Mouse (Mus musculus) gastrocnemius, postnatal 36 days (tissue): ENCODE measurements around the gene Exosc1. TPM values are rescaled to one million over a fixed set of nuclear protein-coding genes. Genes with fewer than 3 reads are reported as not detected.
"Not testable (repeated sequence)": the region's sequence is repeated elsewhere in the genome, so short reads cannot be mapped to it uniquely, and the experiment has no call there.

Source experiments
- DNase-seq, 2 experiments: peaks; one replicate each; pipeline ENCODE4 v3.0.0; 2022
- intact Hi-C: fragments of 180-260 bp; cut with DNase I; formaldehyde crosslinking; loops from one replicate; pipeline ENCODE4 v1.15.1; 2025
- total RNA-seq, 2 experiments: library from RNA; stranded (reverse); gene quantifications; 2 replicates each; pipeline ENCODE4 v1.2.3; 2021

Gene Exosc1
- total RNA-seq, 2 experiments from 2014 or later, result 13.2 to 15.3 TPM

- intact Hi-C loops, result no loop called here
- no peak for DNase-seq
These were observed 17.9 kb downstream of the Exosc1 start for GRCm38 (mm10) chr19:41915294-41915693.

- intact Hi-C loops, DNase-seq: not testable (repeated sequence)
These were observed 18.7 kb downstream of the Exosc1 start for GRCm38 (mm10) chr19:41914592-41914882.

- intact Hi-C loops, result no loop called here
- no peak for DNase-seq
These were observed 19.2 kb downstream of the Exosc1 start for GRCm38 (mm10) chr19:41913774-41914591.

GRCm38 (mm10) chr19:41912121-41913080 is 20.8 kb downstream of the Exosc1 start:
- intact Hi-C loops, result no loop called here
- peak in 1 of 2 experiments; percentile 24 for DNase-seq

DNA sequence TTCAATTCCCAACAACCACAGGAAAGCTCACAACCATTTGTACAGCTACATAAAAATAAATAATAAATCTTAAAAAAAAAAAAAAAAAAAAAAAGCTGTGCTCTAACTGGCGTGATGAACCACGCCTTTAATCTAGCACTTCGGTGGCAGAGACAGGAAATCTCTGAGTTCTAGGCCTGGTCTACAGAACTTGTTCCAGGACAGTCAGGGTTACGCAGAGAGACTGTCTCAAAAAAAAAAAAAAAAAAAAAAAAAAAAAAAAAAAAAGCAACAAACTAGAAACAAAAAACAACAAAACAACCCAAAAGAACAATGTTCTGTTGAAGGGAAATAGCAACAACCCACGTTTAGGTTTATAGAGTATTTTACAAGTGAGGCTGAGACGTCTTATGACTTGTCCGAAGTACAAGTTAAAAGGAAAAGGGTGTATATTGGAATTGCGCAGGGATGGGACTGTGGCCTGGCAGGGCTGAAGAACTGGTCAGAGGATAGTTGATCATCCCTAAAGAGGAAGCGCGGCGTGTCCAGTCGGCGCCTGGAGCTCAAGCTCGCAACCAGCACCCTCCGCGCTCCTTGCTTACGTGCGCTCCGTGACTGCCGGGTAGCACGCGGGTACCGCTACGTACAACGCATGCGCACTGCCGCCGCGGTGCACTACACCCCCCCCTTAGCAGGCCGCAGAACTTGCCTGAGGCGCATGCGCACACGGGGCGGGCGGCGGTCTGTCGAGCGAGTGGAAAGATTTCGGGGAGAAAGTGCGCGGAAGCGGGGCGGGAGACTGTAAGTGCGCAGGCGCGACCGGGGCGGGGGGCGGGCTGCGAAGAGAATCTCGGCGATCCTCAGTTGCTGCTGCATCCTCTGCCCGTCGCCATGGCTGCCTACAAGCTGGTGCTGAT is 21.8 kb downstream of the Exosc1 start, which contains the start of gene Pgam1:
Pgam1 (plus strand) TSS at position 746 of the 896 bp plus-strand sequence.
- intact Hi-C loops, result no loop called here
- peak; percentile 91 to 96 for DNase-seq

DNA sequence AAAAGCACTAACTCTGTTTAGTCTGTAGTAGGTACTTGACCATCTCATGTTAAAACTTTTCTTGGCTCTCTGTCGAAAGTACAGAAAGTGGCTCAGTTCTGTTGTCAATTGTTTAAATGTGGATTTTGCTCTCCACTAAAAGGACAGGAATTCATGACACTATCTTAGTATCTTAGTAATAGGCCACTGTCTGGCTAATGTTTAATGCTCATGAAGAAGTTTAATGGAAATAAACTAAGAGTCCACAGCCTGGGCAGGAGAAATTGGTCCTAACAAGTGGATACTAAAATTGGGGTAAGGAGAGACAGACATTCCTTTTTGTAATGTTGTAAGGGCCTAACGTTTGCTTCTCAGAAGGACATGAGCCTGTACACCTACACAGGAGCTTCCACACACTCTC is 22.8 kb downstream of the Exosc1 start:
- DNase-seq, result no peak
- intact Hi-C loops, result no loop called here

DNA sequence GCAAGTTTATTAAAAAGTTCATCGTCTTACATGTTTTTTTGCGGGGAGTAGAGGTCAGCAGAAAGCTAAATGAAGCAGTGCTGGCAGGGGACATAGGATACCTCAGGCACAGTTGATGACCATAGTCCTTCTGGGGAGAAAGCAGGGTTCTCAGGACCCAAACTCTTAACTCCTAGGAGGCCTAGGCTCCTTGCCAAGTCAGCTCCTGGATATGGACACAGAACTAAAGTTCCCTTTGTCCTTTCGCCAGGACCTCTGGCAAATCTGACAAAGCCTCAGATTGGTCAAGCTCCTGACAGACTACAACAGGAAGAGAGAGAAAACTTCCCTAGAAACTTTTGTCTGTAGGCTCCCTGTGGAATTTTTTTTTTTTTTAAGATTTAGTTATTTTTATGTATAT is 24.5 kb downstream of the Exosc1 start:
- intact Hi-C loops, result no loop called here
- DNase-seq, result no peak

GRCm38 (mm10) chr19:41907079-41907760 is 26.0 kb downstream of the Exosc1 start:
- intact Hi-C loops, result no loop called here
- DNase-seq, result no peak

DNA sequence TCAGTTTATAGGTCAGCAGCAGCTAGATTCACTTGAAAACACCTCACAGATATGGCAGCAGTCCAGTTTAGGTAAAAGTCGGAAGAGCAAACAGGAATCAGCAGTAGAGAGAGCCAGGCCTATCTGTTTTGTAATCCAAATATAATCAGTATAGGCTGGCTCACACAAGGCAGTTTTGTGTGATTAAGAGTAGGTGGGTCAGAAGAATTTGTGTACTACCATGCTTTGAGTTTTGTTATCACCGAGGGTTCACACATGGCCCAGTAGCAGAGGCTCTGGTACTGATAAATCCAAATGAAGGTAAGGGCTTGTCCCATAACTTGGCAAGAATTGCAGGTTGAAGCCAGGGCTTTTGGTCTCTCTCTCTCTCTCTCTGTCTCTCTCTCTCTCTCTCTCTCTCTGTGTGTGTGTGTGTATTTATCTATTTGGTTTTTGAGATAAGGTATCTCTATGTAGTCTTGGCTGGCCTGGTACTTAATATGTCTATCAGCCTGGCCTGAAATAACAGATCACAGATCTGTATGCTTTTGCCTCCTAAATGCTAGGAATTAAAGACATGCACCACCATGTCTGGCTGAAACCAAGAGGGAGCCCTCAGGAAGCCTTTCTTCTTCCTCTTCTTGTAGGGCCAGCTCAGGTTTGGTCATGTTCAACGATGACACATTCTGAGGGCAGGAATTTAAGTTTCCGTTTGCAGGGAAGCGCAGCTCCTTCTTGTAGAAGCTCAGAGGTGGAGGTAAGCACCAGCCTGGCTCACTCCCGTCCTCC is 26.7 kb downstream of the Exosc1 start:
- intact Hi-C loops, result no loop called here
- DNase-seq, result no peak

DNA sequence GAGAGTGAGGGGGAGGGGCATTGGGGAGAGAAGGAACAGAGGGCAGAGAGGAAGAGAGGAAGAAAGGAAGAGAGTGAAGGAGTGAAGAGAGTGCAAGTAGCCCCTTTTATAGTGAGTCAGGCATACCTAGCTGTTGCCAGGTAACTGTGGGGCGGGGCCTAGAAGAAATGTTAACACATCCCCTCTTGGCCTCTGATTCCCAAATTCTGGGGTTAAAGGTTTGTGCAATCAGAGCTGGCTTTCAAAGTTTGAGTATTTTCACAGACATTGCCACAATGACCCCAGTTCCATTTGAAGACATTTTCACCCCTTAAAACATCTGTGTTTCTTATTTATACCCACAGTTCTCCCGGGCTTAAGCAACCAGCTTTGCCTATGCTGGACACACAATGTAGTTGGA is 28.0 kb downstream of the Exosc1 start:
- intact Hi-C loops, result no loop called here
- DNase-seq, result no peak

- intact Hi-C loops, result no loop called here
These were observed 30.2 kb downstream of the Exosc1 start for GRCm38 (mm10) chr19:41902848-41903593.

GRCm38 (mm10) chr19:41901696-41902095 is 31.5 kb downstream of the Exosc1 start:
- DNase-seq, result no peak
- intact Hi-C loops, result no loop called here

More at GRCm38 (mm10) chr19:41902848-41903593, 30.2 kb downstream of the Exosc1 start:
- no peak for DNase-seq

DNA sequence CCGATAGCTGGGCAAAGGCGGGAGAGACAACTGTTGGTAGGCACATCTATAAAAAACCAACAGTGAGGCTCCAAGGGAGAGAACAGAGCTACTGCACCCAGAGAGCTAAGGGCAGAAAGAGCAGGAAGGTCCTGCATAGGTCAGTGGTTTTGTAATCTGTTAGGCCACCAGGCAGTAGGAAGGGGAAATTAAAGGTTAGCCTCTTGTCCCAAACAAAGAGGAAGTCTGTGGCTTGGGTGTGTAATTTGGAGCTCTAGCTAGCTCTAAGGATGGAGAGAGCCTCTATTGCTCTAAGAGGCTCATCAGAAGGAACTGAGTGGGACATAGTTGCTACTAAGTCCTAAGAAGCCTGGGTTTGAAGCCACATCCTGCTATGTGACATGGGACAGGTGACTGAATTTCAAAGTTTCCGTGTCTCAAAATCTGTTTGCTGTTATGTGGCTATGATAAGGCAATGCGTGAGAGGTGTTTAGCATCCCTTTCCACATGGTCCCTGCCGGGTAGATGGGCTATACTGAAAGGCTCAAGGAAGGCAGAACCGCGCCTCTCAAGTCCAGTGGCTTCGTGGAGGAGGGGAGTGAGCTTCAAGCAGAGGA is 32.6 kb downstream of the Exosc1 start:
- intact Hi-C loops, result no loop called here

DNA sequence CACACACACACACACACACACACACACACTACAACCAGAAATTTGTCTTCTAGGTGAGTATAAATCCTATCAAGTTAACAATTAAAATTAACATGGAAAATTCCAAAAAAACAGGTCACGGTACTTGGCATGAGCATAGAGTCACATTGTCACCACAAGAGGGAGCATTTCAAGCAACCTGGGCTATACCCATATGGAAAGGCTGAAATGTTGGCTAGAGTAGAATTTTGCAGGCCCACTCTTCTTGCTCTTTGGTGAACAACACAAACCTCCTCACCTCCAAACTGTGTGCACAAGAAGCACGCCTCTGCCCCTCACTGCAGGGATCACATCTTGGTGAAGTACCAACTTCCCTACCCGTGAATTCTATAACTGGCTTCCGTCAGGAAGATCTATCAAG is 34.4 kb downstream of the Exosc1 start:
- intact Hi-C loops, result no loop called here
- DNase-seq, result no peak

More for the DNA sequence above, 32.6 kb downstream of the Exosc1 start:
- no peak for DNase-seq

DNA sequence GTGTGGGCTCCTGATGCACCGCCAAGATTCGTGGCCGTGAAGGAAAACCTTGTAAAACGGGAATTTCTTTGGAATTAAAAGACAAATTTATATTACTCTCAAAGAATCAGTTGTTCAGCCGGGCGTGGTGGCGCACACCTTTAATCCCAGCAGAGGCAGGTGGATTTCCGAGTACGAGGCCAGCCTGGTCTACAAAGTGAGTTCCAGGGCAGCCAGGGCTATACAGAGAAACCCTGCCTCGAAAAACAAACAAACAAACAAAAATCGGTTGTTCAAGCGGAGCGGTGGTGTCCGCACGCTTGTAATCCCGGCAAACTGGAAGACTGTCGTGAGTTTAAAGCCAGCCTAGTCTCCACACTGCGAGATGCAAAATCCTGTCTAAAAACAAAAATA is 36.9 kb downstream of the Exosc1 start:
- intact Hi-C loops, result no loop called here
- no peak for DNase-seq

GRCm38 (mm10) chr19:41895460-41896318 is 37.5 kb downstream of the Exosc1 start, which contains the start of gene Rrp12:
Gene Rrp12 (minus strand): TSS chr19:41896173.
- intact Hi-C loops, result no loop called here
- DNase-seq, result peak; percentile 53 to 59

- intact Hi-C loops, result no loop called here
- no peak for DNase-seq
These were observed 38.3 kb downstream of the Exosc1 start for GRCm38 (mm10) chr19:41894959-41895358.
